Mouse (Mus musculus) MEL (cell line): ENCODE measurements at regions not wholly inside any gene's neighbourhood (a gene's known extent, or its start where the extent isn't known, plus 50 kb on each side); places are given as distances from the start of the nearest gene placed in this dataset.

Source experiments
- CTCF ChIP-seq, 3 experiments: IDR thresholded peaks in 2 of 3; conservative IDR thresholded peaks in 1 of 3; 2 replicates each; pipeline ENCODE4 v1.5.1; 2011 to 2012; ENCODE audit warnings: low read length in 3 of 3, low read depth in 2 of 3, mild to moderate bottlenecking in 2 of 3, improper control_type of control experiment in 1 of 3, inconsistent platforms in 1 of 3, mixed read lengths in 1 of 3, moderate library complexity in 1 of 3; ENCODE audit not compliant: control insufficient read depth in 1 of 3, insufficient read depth in 1 of 3, poor library complexity in 1 of 3, severe bottlenecking in 1 of 3
- EP300 ChIP-seq, 2 experiments: IDR thresholded peaks; 2 replicates each; pipeline ENCODE4 v1.6.1; 2011; ENCODE audit warnings: improper control_type of control experiment in 2 of 2, low read length in 2 of 2, low read depth in 1 of 2, mild to moderate bottlenecking in 1 of 2
- GATA1 ChIP-seq: IDR thresholded peaks from 2 replicates; pipeline ENCODE4 v1.6.1; 2011; ENCODE audit warnings: low read depth, low read length, improper control_type of control experiment
- KAT2A ChIP-seq: conservative IDR thresholded peaks from 2 replicates; pipeline ENCODE4 v1.6.1; 2012; ENCODE audit warnings: low read depth, low read length, improper control_type of control experiment, inconsistent platforms
- MAX ChIP-seq: IDR thresholded peaks from 2 replicates; pipeline ENCODE4 v1.6.1; 2011; ENCODE audit warnings: low read length, improper control_type of control experiment
- MXI1 ChIP-seq: IDR thresholded peaks from 2 replicates; pipeline ENCODE4 v1.6.1; 2011; ENCODE audit warnings: mild to moderate bottlenecking, low read depth, low read length, improper control_type of control experiment
- POLR2A ChIP-seq, 2 experiments: IDR thresholded peaks; 2 replicates each; pipeline ENCODE4 v1.6.1; 2011 to 2012; ENCODE audit warnings: low read length in 2 of 2, mild to moderate bottlenecking in 2 of 2, control low read depth in 1 of 2, improper control_type of control experiment in 1 of 2, low read depth in 1 of 2, moderate library complexity in 1 of 2; ENCODE audit not compliant: control insufficient read depth in 1 of 2, insufficient read depth in 1 of 2, poor library complexity in 1 of 2
- POLR2AphosphoS5 ChIP-seq: IDR thresholded peaks from 2 replicates; pipeline ENCODE4 v1.6.1; 2012; ENCODE audit warnings: low read depth, borderline replicate concordance, mild to moderate bottlenecking, inconsistent platforms, low read length, moderate library complexity, mixed read lengths
- RCOR1 ChIP-seq: IDR thresholded peaks from 2 replicates; pipeline ENCODE4 v1.6.1; 2012; ENCODE audit warnings: low read depth, mild to moderate bottlenecking, inconsistent platforms, low read length, improper control_type of control experiment
- TAL1 ChIP-seq: IDR thresholded peaks from 2 replicates; pipeline ENCODE4 v1.6.1; 2012; ENCODE audit warnings: mild to moderate bottlenecking, inconsistent platforms, low read length, moderate library complexity, mixed read lengths
- ZKSCAN1 ChIP-seq: IDR thresholded peaks from 2 replicates; pipeline ENCODE4 v1.6.1; 2012; ENCODE audit warnings: low read depth, mild to moderate bottlenecking, inconsistent platforms, low read length, improper control_type of control experiment, moderate library complexity

GRCm38 (mm10) chr17:78049766-78050165 lies 150.3 kb upstream of the Crim1 start:
- TF ChIP-seq MAX (no peak), CTCF (IDR thresholded peaks at IDR 0.05 in 2 of 3, conservative IDR thresholded peaks at IDR 0.05 in 1 of 3; ENCODE audit: control insufficient read depth in 1 of 3, insufficient read depth in 1 of 3, low read depth in 2 of 3, low read length in 3 of 3, poor library complexity in 1 of 3, severe bottlenecking in 1 of 3) (no peak), GATA1 (no peak), EP300 (IDR thresholded peaks at IDR 0.05; ENCODE audit: low read depth in 1 of 2, low read length in 2 of 2) (no peak), ZKSCAN1 (no peak), POLR2A (IDR thresholded peaks at IDR 0.05; ENCODE audit: control insufficient read depth in 1 of 2, insufficient read depth in 1 of 2, low read depth in 1 of 2, low read length in 2 of 2, poor library complexity in 1 of 2) (no peak), KAT2A (no peak), TAL1 (no peak), MXI1 (no peak), POLR2AphosphoS5 (no peak), RCOR1 (no peak)
